Mouse (Mus musculus) adrenal gland, adult 18-20 months (tissue): Measurements from ENCODE around the gene Amer1. TPM values are rescaled to one million over a fixed set of nuclear protein-coding genes. Genes with fewer than 3 reads are reported as not detected.

Source experiments
- DNase-seq, 2 experiments: peaks; one replicate each; pipeline ENCODE4 v3.0.0; 2021 to 2022; ENCODE audit warnings: low spot score in 2 of 2
- long read RNA-seq, 2 experiments: library from polyadenylated mRNA; stranded (forward); transcript quantifications; one replicate each; pipeline ENCODE4 v2.0.0; 2021
- total RNA-seq, 2 experiments: library from RNA; stranded (reverse); gene quantifications; 1 replicate in 1 of 2; 2 replicates in 1 of 2; pipeline ENCODE4 v1.2.3; 2021

The Amer1 gene
- 1 to 10 TPM; 5.1 to 5.8 TPM for total RNA-seq
- long read RNA-seq, experiment 1, result 0 reads
- long read RNA-seq, experiment 2, full-length matches to known transcripts, result 9 of 11 reads
- long read RNA-seq, experiment 2, partial matches to known transcripts, result 0 of 11 reads
- long read RNA-seq, experiment 2, other reads (novel, unspliced or antisense), result 2 of 11 reads

- peak; percentile 71 to 79 for DNase-seq
These were observed at the start of gene Amer1 for GRCm38 (mm10) chrX:95444776-95445111. Gene Amer1 (minus strand): TSS chrX:95444872.

DNA sequence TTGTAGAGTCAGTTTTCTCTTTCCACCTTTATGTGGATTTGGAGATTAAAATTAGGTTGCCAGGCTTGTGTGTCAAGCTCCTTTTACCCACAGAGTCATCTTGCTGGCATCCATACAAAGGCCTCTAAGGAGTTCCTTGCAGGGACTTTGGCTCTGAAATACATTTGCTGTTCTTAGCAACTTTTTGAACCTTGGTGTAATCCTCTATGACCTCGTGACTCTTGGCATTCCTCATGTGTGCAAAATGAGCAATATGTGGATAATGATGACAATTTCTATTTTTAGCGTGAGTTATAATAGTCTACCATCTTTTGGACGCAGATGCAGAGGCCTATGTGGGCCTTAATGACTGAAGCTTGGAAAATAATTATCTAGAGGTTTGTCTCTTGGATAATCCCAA is 12.5 kb upstream of the Amer1 start:
- DNase-seq, result no peak

GRCm38 (mm10) chrX:95445866-95446265 is 1.2 kb upstream of the Amer1 start:
- no peak for DNase-seq

DNA sequence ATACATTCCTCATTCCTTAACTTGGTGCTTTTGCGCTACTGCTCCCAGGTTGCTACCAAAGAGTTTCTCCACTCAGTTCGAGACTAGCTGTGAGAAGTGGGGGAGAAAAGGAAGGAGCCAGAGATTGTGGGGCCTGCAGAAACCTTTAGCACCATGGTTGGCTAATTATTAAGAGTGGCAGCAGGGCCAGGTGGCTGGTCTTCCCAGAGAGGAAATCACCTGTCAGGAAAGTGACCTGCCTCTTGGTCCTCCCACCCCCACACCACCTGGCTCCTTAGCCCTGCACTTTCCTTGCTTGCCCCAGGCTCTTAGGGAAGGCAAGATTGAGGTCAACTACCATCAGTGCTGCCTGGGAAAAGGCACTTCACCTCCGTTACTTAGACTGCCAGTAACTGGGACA is 469 bp upstream of the Amer1 start:
- no peak for DNase-seq

- DNase-seq, result peak; percentile 26 to 31
These were observed 535 bp downstream of the Amer1 start for GRCm38 (mm10) chrX:95443898-95444775.

DNA sequence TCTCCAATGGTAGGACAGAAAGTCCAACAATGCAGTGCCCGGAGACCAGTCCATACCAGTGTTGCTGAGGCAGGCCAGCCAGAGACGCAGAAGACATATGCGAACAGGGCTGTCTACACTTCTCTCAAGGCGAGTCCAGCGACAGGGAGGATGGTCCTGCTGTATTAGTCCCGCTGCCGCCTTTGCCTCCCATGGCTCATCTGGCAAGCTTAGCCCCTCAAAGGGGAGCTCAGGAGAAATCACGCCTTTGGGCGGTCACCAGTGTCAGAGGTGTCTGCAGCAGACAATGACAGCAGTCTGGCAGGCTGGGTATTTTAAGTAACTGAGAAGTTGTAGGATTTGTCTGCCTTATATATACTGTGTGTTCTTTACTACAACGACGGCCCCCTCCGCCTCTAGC is 1.3 kb downstream of the Amer1 start:
- DNase-seq, result no peak

DNA sequence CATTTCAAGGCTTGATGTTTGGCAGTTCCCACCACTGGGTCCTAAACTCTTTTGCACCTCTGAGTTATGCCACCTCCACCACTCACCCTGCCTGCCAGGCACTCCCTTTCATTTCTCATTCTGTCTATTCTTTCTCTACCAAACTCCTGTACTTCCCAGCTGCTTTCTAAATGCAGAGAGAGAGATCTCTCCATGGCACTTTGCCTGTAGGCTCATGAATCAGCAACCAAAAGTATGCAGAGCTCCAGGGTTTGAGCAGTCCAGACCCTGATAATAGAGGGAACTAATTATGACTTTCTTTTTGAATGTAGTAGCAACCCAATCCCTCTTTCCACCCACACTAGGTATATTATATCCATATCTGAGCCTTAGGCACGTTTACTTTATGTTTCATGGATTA is 2.4 kb downstream of the Amer1 start:
- no peak for DNase-seq

DNA sequence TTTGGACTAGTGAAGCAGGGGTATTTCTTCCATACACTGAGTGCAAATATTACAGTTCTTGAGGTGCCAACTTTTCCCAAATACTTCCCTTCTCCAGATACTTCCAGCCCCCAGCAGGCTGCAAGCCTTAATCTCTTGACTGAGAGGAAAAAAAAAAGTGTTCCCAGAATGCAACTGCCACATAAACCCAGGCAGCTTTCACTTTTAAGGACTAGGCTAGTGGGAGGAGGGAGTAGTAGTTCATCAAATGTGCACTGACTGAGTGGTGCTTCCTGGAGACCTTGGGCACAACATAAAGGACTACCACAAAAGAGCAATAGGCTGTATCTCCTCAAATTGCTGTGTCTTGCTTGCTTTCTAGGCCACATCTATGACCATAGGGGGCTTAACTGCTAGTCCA is 3.4 kb downstream of the Amer1 start:
- no peak for DNase-seq

- DNase-seq, result no peak
These were observed 6.2 kb downstream of the Amer1 start for GRCm38 (mm10) chrX:95438491-95438890.

GRCm38 (mm10) chrX:95437236-95437635 is 7.4 kb downstream of the Amer1 start:
- DNase-seq, result no peak

DNA sequence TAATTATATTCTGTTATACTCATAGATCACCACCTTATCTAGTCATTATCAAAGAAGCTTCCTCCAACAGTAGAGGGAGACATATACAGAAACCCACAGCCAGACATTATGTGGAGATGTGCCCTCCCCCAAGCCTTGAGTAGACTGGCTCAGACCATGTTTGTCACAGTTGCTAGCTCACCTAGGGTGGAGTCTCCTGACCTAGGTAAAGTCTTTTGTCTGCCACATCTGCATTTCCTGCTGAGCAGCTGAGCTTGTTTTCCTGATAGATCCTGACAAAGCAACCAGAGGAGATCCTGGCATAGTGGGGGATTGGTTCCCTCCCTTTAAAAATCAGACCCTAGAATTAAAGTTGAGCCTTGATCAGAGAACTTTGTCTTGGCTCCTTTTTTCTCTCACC is 71.6 kb downstream of the Amer1 start:
- no peak for DNase-seq

Other genes starting within 250 kb of the Amer1 start
- gene Arhgef9, start 248.0 kb downstream of the Amer1 start, total RNA-seq, result 10 to 100 TPM; 10.3 to 14.5 TPM
- under 1 TPM in 1 of 2 experiments, not detected in 1; 0.54 TPM for gene Asb12, start 113.1 kb upstream of the Amer1 start, total RNA-seq
- gene Pfn5, start 113.2 kb upstream of the Amer1 start, total RNA-seq, result not detected
- gene Zc4h2, start 213.6 kb upstream of the Amer1 start, total RNA-seq, result 1 to 10 TPM; 2.2 to 2.6 TPM